Mouse (Mus musculus) testis, adult 2 months (tissue): ENCODE results near the gene Ucp2. TPM values are rescaled to one million over a fixed set of nuclear protein-coding genes. Genes with fewer than 3 reads are reported as not detected.

Experiments used
- H3K27ac ChIP-seq: fragments of 200-500 bp; 2 replicates; pipeline ENCODE4 v1.5.1; 2012; ENCODE audit warnings: low read depth, low read length; ENCODE audit not compliant: control insufficient read depth, insufficient read depth
- H3K27me3 ChIP-seq: fragments of 200-500 bp; 2 replicates; pipeline ENCODE4 v1.6.1; 2012; ENCODE audit warnings: mild to moderate bottlenecking, low read length, moderate library complexity; ENCODE audit not compliant: control insufficient read depth, insufficient read depth
- H3K36me3 ChIP-seq: fragments of 200-500 bp; 2 replicates; pipeline ENCODE4 v1.6.1; 2012; ENCODE audit warnings: mild to moderate bottlenecking, low read length; ENCODE audit not compliant: control insufficient read depth, insufficient read depth
- H3K4me1 ChIP-seq: fragments of 200-500 bp; 2 replicates; pipeline ENCODE4 v1.6.1; 2012; ENCODE audit warnings: low read length; ENCODE audit not compliant: control insufficient read depth, insufficient read depth
- H3K4me3 ChIP-seq: fragments of 200-500 bp; 2 replicates; pipeline ENCODE4 v1.5.1; 2012; ENCODE audit warnings: low read depth, mild to moderate bottlenecking, low read length, moderate library complexity, mixed read lengths; ENCODE audit not compliant: control insufficient read depth
- CTCF ChIP-seq: fragments of 200-500 bp; IDR thresholded peaks from 2 replicates; pipeline ENCODE4 v1.5.1; 2012; ENCODE audit warnings: low read depth, mild to moderate bottlenecking, inconsistent platforms, low read length, moderate library complexity; ENCODE audit not compliant: control insufficient read depth, insufficient read depth, insufficient replicate concordance
- POLR2A ChIP-seq: fragments of 200-500 bp; IDR thresholded peaks from 2 replicates; pipeline ENCODE4 v1.6.1; 2012; ENCODE audit warnings: low read depth, mild to moderate bottlenecking, inconsistent platforms, low read length, moderate library complexity; ENCODE audit not compliant: control insufficient read depth
- polyA plus RNA-seq: library from polyadenylated mRNA; depleted of rRNA; stranded (reverse); fragments of >200 nt; gene quantifications from 2 replicates; pipeline ENCODE4 v1.2.3, GENCODE M21; 2012

The Ucp2 gene
- polyA plus RNA-seq, 1 experiment, result 53.2 TPM

- TF ChIP-seq CTCF (no peak), POLR2A (no peak)
- Histone ChIP-seq H3K27me3 (no peaks in the 10 kb centered on the region), H3K4me1 (peaks cover 6% of the 10 kb centered on the region; the same call in 1 of the 2 replicates), H3K27ac (no peak overlapping the region), H3K4me3 (no peak overlapping the region), H3K36me3 (no peaks in the 10 kb centered on the region; the same call in none of the 2 replicates)
These were observed 29.9 kb upstream of the Ucp2 start for GRCm38 (mm10) chr7:100463194-100463593.

GRCm38 (mm10) chr7:100463757-100464156, 29.4 kb upstream of the Ucp2 start:
- H3K4me3 ChIP-seq, result no peak overlapping the region
- no peak overlapping the region for H3K27ac ChIP-seq
- H3K36me3 ChIP-seq, result no peaks in the 10 kb centered on the region; the same call in none of the 2 replicates
- no peaks in the 10 kb centered on the region for H3K27me3 ChIP-seq
- TF ChIP-seq POLR2A, result no peak
- peaks cover 6% of the 10 kb centered on the region; the same call in 1 of the 2 replicates for H3K4me1 ChIP-seq

GRCm38 (mm10) chr7:100464248-100464647, 28.9 kb upstream of the Ucp2 start:
- no peak overlapping the region for H3K4me3 ChIP-seq
- no peaks in the 10 kb centered on the region for H3K27me3 ChIP-seq
- no peak overlapping the region for H3K27ac ChIP-seq
- no peak for TF ChIP-seq CTCF
- no peak for TF ChIP-seq POLR2A
- peaks cover 6% of the 10 kb centered on the region; the same call in 1 of the 2 replicates for H3K4me1 ChIP-seq
- H3K36me3 ChIP-seq, result no peaks in the 10 kb centered on the region; the same call in none of the 2 replicates

GRCm38 (mm10) chr7:100465248-100465647, 27.9 kb upstream of the Ucp2 start:
- no peak for TF ChIP-seq POLR2A
- no peak for TF ChIP-seq CTCF
- no peak overlapping the region for H3K4me3 ChIP-seq
- no peaks in the 10 kb centered on the region for H3K27me3 ChIP-seq
- 0 out of 2 replicates have a peak overlapping the region, but pooled peaks have one; percentile 10 for H3K27ac ChIP-seq
- peaks cover 6% of the 10 kb centered on the region; the same call in 1 of the 2 replicates for H3K4me1 ChIP-seq
- H3K36me3 ChIP-seq, result no peaks in the 10 kb centered on the region; the same call in none of the 2 replicates

- H3K4me3 ChIP-seq, result no peak overlapping the region
- no peaks in the 10 kb centered on the region; the same call in none of the 2 replicates for H3K36me3 ChIP-seq
- no peaks in the 10 kb centered on the region for H3K27me3 ChIP-seq
- H3K27ac ChIP-seq, result no peak overlapping the region
- TF ChIP-seq CTCF (no peak), POLR2A (no peak)
- H3K4me1 ChIP-seq, result peaks cover 6% of the 10 kb centered on the region; the same call in 1 of the 2 replicates
These were observed 27.4 kb upstream of the Ucp2 start for GRCm38 (mm10) chr7:100465656-100466309.

GRCm38 (mm10) chr7:100466781-100467510, 26.2 kb upstream of the Ucp2 start:
- H3K4me3 ChIP-seq, result no peak overlapping the region
- H3K4me1 ChIP-seq, result peaks cover 4% of the 10 kb centered on the region; the same call in 1 of the 2 replicates
- TF ChIP-seq POLR2A (no peak), CTCF (no peak)
- no peak overlapping the region for H3K27ac ChIP-seq
- no peaks in the 10 kb centered on the region; the same call in 1 of the 2 replicates for H3K36me3 ChIP-seq
- no peaks in the 10 kb centered on the region for H3K27me3 ChIP-seq

- no peaks in the 10 kb centered on the region for H3K27me3 ChIP-seq
- H3K36me3 ChIP-seq, result no peaks in the 10 kb centered on the region; the same call in 1 of the 2 replicates
- no peak overlapping the region for H3K4me3 ChIP-seq
- no peak overlapping the region for H3K27ac ChIP-seq
- TF ChIP-seq CTCF (no peak), POLR2A (no peak)
- peaks cover 4% of the 10 kb centered on the region; the same call in 1 of the 2 replicates for H3K4me1 ChIP-seq
These were observed 24.4 kb upstream of the Ucp2 start for GRCm38 (mm10) chr7:100468761-100469160.
